Mouse (Mus musculus): ENCODE results near the gene Ifrd2. TPM values are rescaled to one million over a fixed set of nuclear protein-coding genes. Genes with fewer than 3 reads are reported as not detected.

The Ifrd2 gene
- polyA plus RNA-seq, 1 experiment from 2014 or later: 68.2 TPM

DNA sequence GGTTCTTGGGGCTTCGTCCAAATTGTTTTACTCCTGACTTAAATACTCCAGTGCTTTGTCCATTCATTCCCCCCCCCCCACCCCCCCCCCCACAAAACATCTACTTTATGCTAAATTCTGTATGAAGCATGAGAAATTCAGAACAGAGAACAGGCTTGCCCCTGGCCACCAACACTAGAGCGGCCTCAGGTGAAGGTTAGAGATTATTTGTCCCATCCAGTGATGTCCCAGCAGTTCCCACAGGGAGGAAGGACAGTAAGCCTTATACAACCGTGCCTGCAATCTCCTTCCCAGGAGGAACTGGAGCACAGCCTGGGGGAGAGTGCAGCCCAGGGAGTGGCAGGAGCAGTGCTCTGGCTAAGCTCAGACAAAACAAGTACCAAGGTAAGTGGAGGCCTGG, 8.9 kb upstream of the Ifrd2 start, which contains the start of gene Naa80:
Gene Naa80 (plus strand): TSS at position 301 of the 400 bp plus-strand sequence.
- peaks cover 46% of the 10 kb centered on the region for H3K4me1 ChIP-seq
- H3K27ac ChIP-seq: peak within 1 kb of the TSS; percentile 94
- no peak for ATAC-seq (ENCODE audit: insufficient read depth, low FRiP score, low read depth)
- peak within 1 kb of the TSS; percentile 79; the same call in 1 of the 2 replicates for H3K4me2 ChIP-seq
- WGBS: 75% methylated on average over 3 of the region's 3 CpGs
- H3K4me3 ChIP-seq (replicated peaks): no peak within 1 kb of the TSS
- H3K27me3 ChIP-seq (replicated peaks): no peaks in the 10 kb centered on the region
- peaks cover 6% of the 10 kb centered on the region; the same call in 1 of the 2 replicates for H3K36me3 ChIP-seq
- H3K9ac ChIP-seq: no peak within 1 kb of the TSS
- H3K9me3 ChIP-seq: no peaks in the 10 kb centered on the region

- Histone ChIP-seq H3K27ac (peak overlapping the region; percentile 94), H3K4me3 (replicated peaks) (no peak overlapping the region), H3K9me3 (no peaks in the 10 kb centered on the region), H3K27me3 (replicated peaks) (no peaks in the 10 kb centered on the region), H3K9ac (0 out of 2 replicates have a peak overlapping the region, but pooled peaks have one; percentile 2), H3K4me2 (0 out of 2 replicates have a peak overlapping the region, but pooled peaks have one; percentile 79), H3K36me3 (0 out of 2 replicates have a peak, but pooled peaks cover 3% of the 10 kb centered on the region), H3K4me1 (peaks cover 46% of the 10 kb centered on the region)
- ATAC-seq (ENCODE audit: insufficient read depth, low FRiP score, low read depth): no peak
- 93% methylated on average over 14 of the region's 14 CpGs for WGBS
Measured at GRCm38 (mm10) chr9:107579023-107579900, 8.2 kb upstream of the Ifrd2 start.

DNA sequence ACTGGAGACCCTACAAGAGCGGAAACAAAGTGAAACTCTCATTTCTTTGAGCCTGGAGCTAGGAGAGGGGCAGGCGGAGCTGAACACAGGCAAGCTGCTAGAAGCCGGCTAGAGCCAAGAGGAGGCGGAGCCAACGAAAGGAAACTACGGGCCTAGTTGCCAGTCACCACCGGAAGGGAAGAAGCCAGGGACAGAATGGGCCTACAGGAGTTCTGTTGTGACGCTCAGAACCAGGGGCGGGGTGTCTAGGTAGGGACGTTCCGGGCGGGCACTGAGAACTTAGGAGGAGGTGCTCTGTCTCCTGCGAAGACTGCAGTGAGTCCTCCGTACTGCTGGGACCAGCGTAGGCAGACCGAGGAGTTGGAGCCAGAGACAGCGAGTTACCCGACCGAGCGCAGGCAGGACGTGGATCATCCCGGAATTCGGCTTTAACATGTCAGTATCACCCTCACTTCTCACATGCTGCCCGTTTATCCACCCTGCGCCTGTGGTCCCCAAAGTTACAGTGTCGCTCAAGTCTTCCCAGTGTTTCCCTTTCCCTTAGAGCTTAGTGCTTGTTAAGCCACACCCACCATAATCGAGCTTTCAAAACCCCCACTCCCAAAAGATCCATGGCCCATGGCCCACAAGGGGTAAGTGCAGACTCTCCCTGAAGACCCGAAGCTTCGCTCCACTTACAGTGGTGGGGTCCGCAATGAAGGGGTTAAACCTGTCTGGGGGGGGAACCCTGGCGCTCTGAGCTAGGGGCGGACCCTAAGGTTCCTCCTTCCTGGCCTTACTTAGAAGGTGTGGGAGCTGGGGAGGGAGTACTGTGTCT, 6.7 kb upstream of the Ifrd2 start, which contains the start of gene Hyal3:
Gene Hyal3 (plus strand): TSS at position 318 of the 817 bp plus-strand sequence.
- Histone ChIP-seq H3K4me2 (peak within 1 kb of the TSS; percentile 79), H3K27ac (peak within 1 kb of the TSS; percentile 94), H3K4me1 (peaks cover 45% of the 10 kb centered on the region), H3K36me3 (0 out of 2 replicates have a peak, but pooled peaks cover 3% of the 10 kb centered on the region), H3K9me3 (no peaks in the 10 kb centered on the region), H3K9ac (peak within 1 kb of the TSS; percentile 50), H3K4me3 (replicated peaks) (peak within 1 kb of the TSS; percentile 56), H3K27me3 (replicated peaks) (no peaks in the 10 kb centered on the region)
- WGBS: under 1% methylated on average over 32 of the region's 32 CpGs
- ATAC-seq (ENCODE audit: insufficient read depth, low FRiP score, low read depth): peak; percentile 72

- 61% methylated on average over 4 of the region's 4 CpGs for WGBS
- Histone ChIP-seq H3K4me2 (peak overlapping the region; percentile 79), H3K27ac (peak overlapping the region; percentile 94), H3K4me1 (peaks cover 36% of the 10 kb centered on the region), H3K9ac (peak overlapping the region; percentile 50; the same call in 1 of the 2 replicates), H3K27me3 (replicated peaks) (no peaks in the 10 kb centered on the region), H3K9me3 (no peaks in the 10 kb centered on the region), H3K4me3 (replicated peaks) (peak overlapping the region; percentile 56), H3K36me3 (0 out of 2 replicates have a peak, but pooled peaks cover 3% of the 10 kb centered on the region)
- ATAC-seq (ENCODE audit: insufficient read depth, low FRiP score, low read depth): no peak
Measured at GRCm38 (mm10) chr9:107581584-107581983, 5.9 kb upstream of the Ifrd2 start.

DNA sequence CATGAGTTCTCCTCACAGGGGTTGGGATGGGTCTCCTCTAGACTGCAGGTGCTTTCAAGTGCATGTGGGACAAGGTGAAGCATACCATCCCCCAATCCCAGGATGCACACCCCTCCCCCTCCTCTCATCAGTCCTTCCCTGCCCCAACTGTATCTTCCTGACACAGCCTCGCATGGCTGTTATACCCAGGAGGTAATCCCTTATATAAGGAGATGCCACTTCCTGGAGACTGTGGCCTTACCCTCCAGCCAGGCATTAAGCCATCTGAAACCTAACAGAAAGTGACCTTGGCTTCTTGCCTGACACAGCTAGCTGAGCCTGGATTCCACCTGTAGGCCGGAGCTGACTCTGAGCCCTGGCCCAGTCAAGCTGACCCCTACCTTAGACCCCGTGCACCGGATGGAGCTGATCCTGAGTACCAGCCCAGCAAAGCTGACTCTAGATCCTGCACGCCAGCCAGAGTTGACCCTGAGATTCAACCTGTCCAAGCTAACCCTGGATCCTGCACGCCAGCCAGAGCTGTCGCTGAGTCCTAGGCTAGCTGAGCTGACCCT, 4.9 kb upstream of the Ifrd2 start:
- Histone ChIP-seq H3K4me3 (replicated peaks) (no peak overlapping the region), H3K36me3 (0 out of 2 replicates have a peak, but pooled peaks cover 3% of the 10 kb centered on the region), H3K27ac (no peak overlapping the region), H3K4me1 (peaks cover 26% of the 10 kb centered on the region), H3K4me2 (no peak overlapping the region), H3K9ac (no peak overlapping the region), H3K27me3 (replicated peaks) (no peaks in the 10 kb centered on the region), H3K9me3 (no peaks in the 10 kb centered on the region)
- ATAC-seq (ENCODE audit: insufficient read depth, low FRiP score, low read depth): no peak
- 84% methylated on average over 7 of the region's 7 CpGs for WGBS

DNA sequence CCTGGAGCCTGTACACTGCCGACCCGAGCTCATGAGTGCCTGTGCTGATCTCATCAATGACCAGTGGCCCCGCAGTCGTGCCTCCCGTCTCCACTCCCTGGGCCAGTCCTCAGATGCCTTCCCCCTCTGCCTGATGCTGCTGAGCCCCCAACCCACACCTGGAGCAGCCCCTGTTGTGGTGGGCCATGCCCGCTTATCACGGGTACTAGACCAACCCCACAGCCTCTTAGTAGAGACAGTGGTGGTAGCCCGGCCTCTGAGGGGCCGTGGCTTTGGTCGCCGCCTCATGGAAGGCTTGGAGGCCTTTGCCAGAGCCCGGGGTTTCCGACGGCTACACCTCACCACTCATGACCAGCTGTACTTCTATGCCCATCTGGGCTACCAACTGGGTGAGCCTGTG, 4.3 kb upstream of the Ifrd2 start:
- Histone ChIP-seq H3K4me1 (peaks cover 29% of the 10 kb centered on the region), H3K4me3 (replicated peaks) (no peak overlapping the region), H3K9ac (no peak overlapping the region), H3K27me3 (replicated peaks) (no peaks in the 10 kb centered on the region), H3K27ac (no peak overlapping the region), H3K4me2 (no peak overlapping the region), H3K36me3 (0 out of 2 replicates have a peak, but pooled peaks cover 3% of the 10 kb centered on the region), H3K9me3 (no peaks in the 10 kb centered on the region)
- ATAC-seq (ENCODE audit: insufficient read depth, low FRiP score, low read depth): no peak
- 90% methylated on average over 14 of the region's 14 CpGs for WGBS

DNA sequence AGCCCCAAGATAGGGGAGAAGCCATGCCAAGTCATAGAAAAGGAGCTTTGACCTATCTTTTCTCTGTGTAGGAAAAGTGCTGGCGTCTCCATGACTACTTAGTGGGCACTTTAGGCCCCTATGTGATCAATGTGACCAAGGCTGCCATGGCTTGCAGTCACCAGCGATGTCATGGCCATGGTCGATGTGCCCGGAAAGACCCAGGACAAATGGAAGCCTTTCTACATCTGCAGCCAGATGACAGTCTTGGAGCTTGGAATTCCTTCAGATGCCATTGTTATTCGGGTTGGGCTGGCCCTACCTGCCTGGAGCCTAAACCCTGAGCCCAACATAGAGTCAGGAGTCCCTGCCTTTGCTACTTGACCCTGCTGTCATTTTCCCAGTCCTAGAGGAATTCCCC, 938 bp upstream of the Ifrd2 start:
- 0 out of 2 replicates have a peak overlapping the region, but pooled peaks have one; percentile 40 for H3K4me2 ChIP-seq
- no peaks in the 10 kb centered on the region for H3K27me3 ChIP-seq (replicated peaks)
- H3K4me1 ChIP-seq: peaks cover 26% of the 10 kb centered on the region
- no peak overlapping the region for H3K4me3 ChIP-seq (replicated peaks)
- peak overlapping the region; percentile 40; the same call in 1 of the 2 replicates for H3K27ac ChIP-seq
- peaks cover 20% of the 10 kb centered on the region; the same call in 1 of the 2 replicates for H3K36me3 ChIP-seq
- ATAC-seq (ENCODE audit: insufficient read depth, low FRiP score, low read depth): no peak
- H3K9me3 ChIP-seq: no peaks in the 10 kb centered on the region
- no peak overlapping the region for H3K9ac ChIP-seq
- WGBS: 88% methylated on average over 5 of the region's 5 CpGs

DNA sequence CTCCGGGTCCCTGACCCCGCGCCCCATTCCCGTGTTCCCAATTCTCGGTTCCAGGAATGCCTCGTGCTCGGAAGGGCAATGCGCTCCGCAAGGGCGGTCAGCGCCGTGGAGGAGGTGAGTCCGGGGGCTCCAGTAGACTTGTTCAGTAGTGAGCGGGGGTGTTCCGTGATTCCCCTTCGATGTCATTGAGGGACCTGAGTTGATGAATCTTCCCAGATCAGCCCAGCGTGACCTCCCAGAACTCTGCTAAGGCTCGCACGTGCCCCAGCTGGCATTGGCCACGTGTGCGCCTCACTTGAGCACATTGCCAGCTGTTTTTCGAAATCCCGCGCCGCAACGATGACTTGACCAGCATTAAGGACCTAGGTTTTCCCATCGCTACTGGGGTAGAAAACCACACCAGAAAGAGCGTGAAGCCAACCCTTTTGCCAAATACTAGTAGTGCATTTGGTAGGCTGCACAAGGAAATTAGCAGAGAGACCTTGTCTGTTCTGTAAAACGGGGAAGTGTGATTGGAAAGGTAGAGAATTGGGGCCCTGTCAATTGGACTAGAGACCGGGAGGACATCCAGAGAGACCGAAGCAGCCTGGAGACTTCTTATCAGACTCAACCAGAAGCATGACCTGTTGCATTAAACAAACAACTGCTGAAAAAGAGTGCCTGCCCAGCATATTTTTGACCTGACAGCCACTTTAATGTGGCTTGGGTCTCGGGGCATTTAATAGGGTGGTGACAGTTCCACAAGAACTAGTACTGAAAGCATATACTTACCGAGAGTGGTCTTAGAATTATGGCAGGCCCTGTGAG, 594 bp downstream of the Ifrd2 start:
- Histone ChIP-seq H3K4me2 (peak overlapping the region; percentile 83), H3K9me3 (no peaks in the 10 kb centered on the region), H3K27ac (peak overlapping the region; percentile 62), H3K9ac (peak overlapping the region; percentile 73), H3K4me1 (peaks cover 17% of the 10 kb centered on the region), H3K27me3 (replicated peaks) (no peaks in the 10 kb centered on the region), H3K36me3 (peaks cover 29% of the 10 kb centered on the region), H3K4me3 (replicated peaks) (peak overlapping the region; percentile 78)
- WGBS: 3% methylated on average over 33 of the region's 33 CpGs
- no peak for ATAC-seq (ENCODE audit: insufficient read depth, low FRiP score, low read depth)

GRCm38 (mm10) chr9:107590058-107590772, 2.8 kb downstream of the Ifrd2 start:
- no peak overlapping the region for H3K4me3 ChIP-seq (replicated peaks)
- peaks cover 17% of the 10 kb centered on the region for H3K4me1 ChIP-seq
- H3K36me3 ChIP-seq: peaks cover 36% of the 10 kb centered on the region
- peak overlapping the region; percentile 57 for H3K27ac ChIP-seq
- H3K9ac ChIP-seq: no peak overlapping the region
- peak overlapping the region; percentile 83 for H3K4me2 ChIP-seq
- no peaks in the 10 kb centered on the region for H3K27me3 ChIP-seq (replicated peaks)
- 71% methylated on average over 25 of the region's 25 CpGs for WGBS
- H3K9me3 ChIP-seq: no peaks in the 10 kb centered on the region
- peak; percentile 24; the same call in 1 of the 2 replicates for ATAC-seq (ENCODE audit: insufficient read depth, low FRiP score, low read depth)

GRCm38 (mm10) chr9:107590773-107591060, 3.3 kb downstream of the Ifrd2 start:
- no peak overlapping the region for H3K4me3 ChIP-seq (replicated peaks)
- ATAC-seq (ENCODE audit: insufficient read depth, low FRiP score, low read depth): no peak
- no peak overlapping the region; the same call in 1 of the 2 replicates for H3K4me2 ChIP-seq

More at GRCm38 (mm10) chr9:107590773-107591060, 3.3 kb downstream of the Ifrd2 start:
- Histone ChIP-seq H3K4me1 (peaks cover 17% of the 10 kb centered on the region), H3K9me3 (no peaks in the 10 kb centered on the region), H3K36me3 (peaks cover 36% of the 10 kb centered on the region), H3K27ac (peak overlapping the region; percentile 57; the same call in 1 of the 2 replicates), H3K9ac (no peak overlapping the region), H3K27me3 (replicated peaks) (no peaks in the 10 kb centered on the region)
- WGBS: 86% methylated on average over 6 of the region's 6 CpGs

Measured in stomach, embryonic 15.5 days (tissue).